Mouse (Mus musculus) kidney, embryonic 14.5 days (tissue): ENCODE data around the gene Fmnl3. TPM values are rescaled to one million over a fixed set of nuclear protein-coding genes. Genes with fewer than 3 reads are reported as not detected.

ENCODE experiments used
- ATAC-seq: fragments of 200-750 bp; cut with Nextera tagmentation; 2 replicates; pipeline ENCODE4 v1.8.0; 2017; ENCODE audit warnings: moderate number of reproducible peaks, mild to moderate bottlenecking, moderate TSS enrichment, moderate library complexity; ENCODE audit not compliant: low FRiP score, low TSS enrichment
- H3K27ac ChIP-seq: fragments of 300-500 bp; sonication (generic); 2 replicates; pipeline ENCODE4 v1.5.1; 2014; ENCODE audit warnings: low read depth, mild to moderate bottlenecking, low read length, moderate library complexity, mixed read lengths
- H3K27me3 ChIP-seq: fragments of 300-500 bp; sonication (generic); 2 replicates; pipeline ENCODE4 v1.6.1; 2014; ENCODE audit warnings: mild to moderate bottlenecking, low read length; ENCODE audit not compliant: control insufficient read depth, insufficient read depth
- H3K36me3 ChIP-seq: fragments of 300-500 bp; sonication (generic); 2 replicates; pipeline ENCODE4 v1.6.1; 2014; ENCODE audit warnings: low read length, mixed read lengths; ENCODE audit not compliant: control insufficient read depth, insufficient read depth
- H3K4me1 ChIP-seq: fragments of 300-500 bp; sonication (generic); 2 replicates; pipeline ENCODE4 v1.6.1; 2014; ENCODE audit warnings: low read length, mixed read lengths; ENCODE audit not compliant: control insufficient read depth, insufficient read depth
- H3K4me2 ChIP-seq: fragments of 300-500 bp; sonication (generic); replicated peaks from 2 replicates; pipeline ENCODE4 v1.6.1; 2014; ENCODE audit warnings: low read depth, mild to moderate bottlenecking, low read length
- H3K4me3 ChIP-seq: fragments of 300-500 bp; sonication (generic); 2 replicates; pipeline ENCODE4 v1.5.1; 2014; ENCODE audit warnings: mild to moderate bottlenecking, low read length
- H3K9ac ChIP-seq: fragments of 300-500 bp; sonication (generic); 2 replicates; pipeline ENCODE4 v1.6.1; 2014; ENCODE audit warnings: low read depth, mild to moderate bottlenecking, low read length, moderate library complexity
- H3K9me3 ChIP-seq: fragments of 300-500 bp; sonication (generic); 2 replicates; pipeline ENCODE4 v1.6.1; 2016; ENCODE audit warnings: low read length; ENCODE audit not compliant: control insufficient read depth
- WGBS: fragments of 180-500 bp; shearing (Covaris S2); extraction: QIAGEN DNeasy Blood & Tissue Kit; methylation state at CpG from one replicate; pipeline ENCODE4 v1.1.7; 2014; 5-methylcytosine and 5-hydroxymethylcytosine counted together
- polyA plus RNA-seq: library from polyadenylated mRNA; unstranded; fragments of >200 nt; fragmentation: Nextera tagmentation; extraction: Ambion mirVana; gene quantifications from 2 replicates; pipeline ENCODE4 v1.2.1, GENCODE M21; 2014

Fmnl3 gene
- polyA plus RNA-seq, 1 experiment from 2014 or later, result 27.9 TPM

- Histone ChIP-seq H3K27ac (peak overlapping the region; percentile 75; the same call in 1 of the 2 replicates), H3K4me3 (no peak overlapping the region), H3K4me2 (no peak overlapping the region), H3K9me3 (no peaks in the 10 kb centered on the region), H3K9ac (no peak overlapping the region), H3K4me1 (no peaks in the 10 kb centered on the region; the same call in 1 of the 2 replicates), H3K36me3 (peaks cover 95% of the 10 kb centered on the region), H3K27me3 (no peaks in the 10 kb centered on the region)
- WGBS, result 58% methylated on average over 14 of the region's 14 CpGs
- no peak for ATAC-seq
These were observed 51.3 kb downstream of the Fmnl3 start for GRCm38 (mm10) chr15:99318861-99319410.

- no peak overlapping the region for H3K9ac ChIP-seq
- no peaks in the 10 kb centered on the region; the same call in 1 of the 2 replicates for H3K4me1 ChIP-seq
- no peak overlapping the region for H3K4me3 ChIP-seq
- H3K4me2 ChIP-seq, result no peak overlapping the region
- peak overlapping the region; percentile 75; the same call in 1 of the 2 replicates for H3K27ac ChIP-seq
- no peaks in the 10 kb centered on the region for H3K27me3 ChIP-seq
- WGBS, result 78% methylated on average over 6 of the region's 6 CpGs
- H3K9me3 ChIP-seq, result no peaks in the 10 kb centered on the region
- H3K36me3 ChIP-seq, result peaks cover 93% of the 10 kb centered on the region
- ATAC-seq, result no peak
These were observed 52.2 kb downstream of the Fmnl3 start for GRCm38 (mm10) chr15:99318071-99318470.

GRCm38 (mm10) chr15:99317267-99317651, 53.0 kb downstream of the Fmnl3 start:
- ATAC-seq, result peak; percentile 51
- no peaks in the 10 kb centered on the region for H3K27me3 ChIP-seq
- no peak overlapping the region for H3K9ac ChIP-seq
- H3K4me1 ChIP-seq, result no peaks in the 10 kb centered on the region; the same call in 1 of the 2 replicates
- peaks cover 85% of the 10 kb centered on the region for H3K36me3 ChIP-seq
- no peaks in the 10 kb centered on the region for H3K9me3 ChIP-seq
- H3K4me2 ChIP-seq, result no peak overlapping the region
- WGBS, result 67% methylated on average over 2 of the region's 2 CpGs
- peak overlapping the region; percentile 75; the same call in 1 of the 2 replicates for H3K27ac ChIP-seq
- H3K4me3 ChIP-seq, result no peak overlapping the region

GRCm38 (mm10) chr15:99316314-99317266, 53.7 kb downstream of the Fmnl3 start:
- H3K4me3 ChIP-seq, result no peak overlapping the region
- H3K9ac ChIP-seq, result no peak overlapping the region
- H3K4me1 ChIP-seq, result no peaks in the 10 kb centered on the region; the same call in 1 of the 2 replicates
- no peak overlapping the region for H3K4me2 ChIP-seq
- no peaks in the 10 kb centered on the region for H3K9me3 ChIP-seq
- ATAC-seq, result peak; percentile 41
- no peaks in the 10 kb centered on the region for H3K27me3 ChIP-seq
- H3K36me3 ChIP-seq, result peaks cover 83% of the 10 kb centered on the region
- peak overlapping the region; percentile 75; the same call in 1 of the 2 replicates for H3K27ac ChIP-seq
- 68% methylated on average over 16 of the region's 16 CpGs for WGBS

GRCm38 (mm10) chr15:99314891-99315290, 55.4 kb downstream of the Fmnl3 start:
- H3K27me3 ChIP-seq, result no peaks in the 10 kb centered on the region
- H3K27ac ChIP-seq, result no peak overlapping the region
- 92% methylated on average over 16 of the region's 16 CpGs for WGBS
- no peaks in the 10 kb centered on the region; the same call in 1 of the 2 replicates for H3K4me1 ChIP-seq
- H3K4me3 ChIP-seq, result no peak overlapping the region
- H3K36me3 ChIP-seq, result peaks cover 81% of the 10 kb centered on the region
- no peak overlapping the region for H3K9ac ChIP-seq
- ATAC-seq, result no peak
- no peak overlapping the region for H3K4me2 ChIP-seq
- H3K9me3 ChIP-seq, result no peaks in the 10 kb centered on the region

GRCm38 (mm10) chr15:99310617-99311016, 59.7 kb downstream of the Fmnl3 start:
- no peak overlapping the region for H3K4me3 ChIP-seq
- H3K9me3 ChIP-seq, result no peaks in the 10 kb centered on the region
- H3K4me2 ChIP-seq, result no peak overlapping the region
- H3K27ac ChIP-seq, result no peak overlapping the region
- H3K4me1 ChIP-seq, result no peaks in the 10 kb centered on the region
- no peak overlapping the region for H3K9ac ChIP-seq
- peaks cover 84% of the 10 kb centered on the region for H3K36me3 ChIP-seq
- H3K27me3 ChIP-seq, result no peaks in the 10 kb centered on the region
- ATAC-seq, result no peak
- 90% methylated on average over 5 of the region's 5 CpGs for WGBS

GRCm38 (mm10) chr15:99309549-99309948, 60.7 kb downstream of the Fmnl3 start:
- WGBS, result 90% methylated on average over 9 of the region's 9 CpGs
- H3K9me3 ChIP-seq, result no peaks in the 10 kb centered on the region
- no peaks in the 10 kb centered on the region for H3K27me3 ChIP-seq
- ATAC-seq, result no peak
- H3K27ac ChIP-seq, result no peak overlapping the region
- H3K4me3 ChIP-seq, result no peak overlapping the region
- H3K4me2 ChIP-seq, result no peak overlapping the region
- peaks cover 84% of the 10 kb centered on the region for H3K36me3 ChIP-seq
- no peak overlapping the region for H3K9ac ChIP-seq
- no peaks in the 10 kb centered on the region for H3K4me1 ChIP-seq

GRCm38 (mm10) chr15:99307476-99307875, 62.8 kb downstream of the Fmnl3 start:
- no peak overlapping the region for H3K4me2 ChIP-seq
- no peak for ATAC-seq
- peaks cover 80% of the 10 kb centered on the region for H3K36me3 ChIP-seq
- no peaks in the 10 kb centered on the region for H3K27me3 ChIP-seq
- H3K4me3 ChIP-seq, result no peak overlapping the region
- no peaks in the 10 kb centered on the region for H3K4me1 ChIP-seq
- H3K9ac ChIP-seq, result no peak overlapping the region
- WGBS, result 91% methylated on average over 9 of the region's 9 CpGs
- H3K27ac ChIP-seq, result no peak overlapping the region
- H3K9me3 ChIP-seq, result no peaks in the 10 kb centered on the region

- no peaks in the 10 kb centered on the region for H3K36me3 ChIP-seq
- no peaks in the 10 kb centered on the region for H3K9me3 ChIP-seq
- peak overlapping the region; percentile 73; the same call in 1 of the 2 replicates for H3K4me3 ChIP-seq
- H3K4me1 ChIP-seq, result 0 out of 2 replicates have a peak, but pooled peaks cover 5% of the 10 kb centered on the region
- no peaks in the 10 kb centered on the region for H3K27me3 ChIP-seq
- ATAC-seq, result no peak
- H3K4me2 ChIP-seq, result peak overlapping the region; percentile 61
- WGBS, result 35% methylated on average over 5 of the region's 5 CpGs
- no peak overlapping the region for H3K27ac ChIP-seq
- H3K9ac ChIP-seq, result no peak overlapping the region
These were observed 74.1 kb downstream of the Fmnl3 start for GRCm38 (mm10) chr15:99296213-99296612.
